Mouse (Mus musculus): ENCODE measurements around the gene Gpkow. TPM values are rescaled to one million over a fixed set of nuclear protein-coding genes. Genes with fewer than 3 reads are reported as not detected.
"Not testable (repeated sequence)": the region's sequence is repeated elsewhere in the genome, so short reads cannot be mapped to it uniquely, and the experiment has no call there.

Gene Gpkow
- polyA plus RNA-seq, 1 experiment from 2014 or later: 9.3 TPM

DNA sequence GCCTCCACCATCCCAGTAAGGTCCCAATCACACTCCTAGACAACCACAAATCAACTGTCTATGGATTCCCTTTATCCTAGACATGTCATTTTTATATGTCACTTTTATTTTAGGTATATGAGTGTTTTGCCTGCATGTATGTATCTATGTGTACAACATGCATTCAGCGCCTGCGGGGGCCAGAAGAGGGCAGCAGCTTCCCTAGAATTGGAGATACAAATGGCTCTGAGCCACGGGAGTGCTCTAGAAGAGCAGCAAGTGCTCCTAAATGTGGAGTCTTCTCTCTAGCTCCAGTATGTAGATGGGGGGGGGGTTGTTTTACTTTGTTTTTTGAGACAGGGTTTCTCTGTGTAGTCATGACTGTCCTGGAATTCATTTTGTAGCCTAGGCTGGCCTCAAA is 56.7 kb downstream of the Gpkow start:
- not testable (repeated sequence) for H3K36me3 ChIP-seq (replicated peaks; ENCODE audit: insufficient read depth, low read length); H3K27ac ChIP-seq (ENCODE audit: low read depth); H3K4me2 ChIP-seq (ENCODE audit: low read depth, low read length); DNase-seq; H3K9me3 ChIP-seq (ENCODE audit: low read length); H3K4me1 ChIP-seq (ENCODE audit: insufficient read depth); H3K9ac ChIP-seq (replicated peaks); H3K4me3 ChIP-seq (ENCODE audit: low read depth, low read length); H3K27me3 ChIP-seq (ENCODE audit: insufficient read depth, low read length)
- peak; percentile 50; the same call in 1 of the 2 replicates for ATAC-seq
- peak; percentile 57 for TF ChIP-seq CTCF (IDR thresholded peaks at IDR 0.05; ENCODE audit: low read depth)
- 20% methylated on average over 3 of the region's 3 CpGs for WGBS (ENCODE audit: insufficient replicate concordance)

Other genes starting within 250 kb of the Gpkow start
- gene Foxp3, start 123.5 kb upstream of the Gpkow start, polyA plus RNA-seq (2015; fragmentation: Nextera tagmentation; extraction: Ambion mirVana): not detected in 2 replicates
- gene Ppp1r3f, start 122.8 kb upstream of the Gpkow start, polyA plus RNA-seq (2015; fragmentation: Nextera tagmentation; extraction: Ambion mirVana): 0.26 and 0.35 TPM in 2 replicates
- gene Ccdc22, start 91.6 kb upstream of the Gpkow start, polyA plus RNA-seq (2015; fragmentation: Nextera tagmentation; extraction: Ambion mirVana): 9.9 and 10.5 TPM in 2 replicates
- gene Cacna1f, start 90.0 kb upstream of the Gpkow start, polyA plus RNA-seq (2015; fragmentation: Nextera tagmentation; extraction: Ambion mirVana): 0.05 and 0.07 TPM in 2 replicates
- 0.04 TPM in 1 of 2 replicates, not detected in the other for gene Syp, start 58.7 kb upstream of the Gpkow start, polyA plus RNA-seq (2015; fragmentation: Nextera tagmentation; extraction: Ambion mirVana)
- gene Prickle3, start 39.9 kb upstream of the Gpkow start, polyA plus RNA-seq (2015; fragmentation: Nextera tagmentation; extraction: Ambion mirVana): 1.7 TPM in 2 replicates
- gene Plp2, start 25.7 kb upstream of the Gpkow start, polyA plus RNA-seq (2015; fragmentation: Nextera tagmentation; extraction: Ambion mirVana): 25.7 TPM in 2 replicates
- 2.4 TPM in 2 replicates for gene Magix, start 15.9 kb upstream of the Gpkow start, polyA plus RNA-seq (2015; fragmentation: Nextera tagmentation; extraction: Ambion mirVana)
- gene Wdr45, start 17.2 kb downstream of the Gpkow start, polyA plus RNA-seq (2015; fragmentation: Nextera tagmentation; extraction: Ambion mirVana): 17.4 and 18.5 TPM in 2 replicates
- not detected in 2 replicates for gene Gm45208, start 25.1 kb downstream of the Gpkow start, polyA plus RNA-seq (2015; fragmentation: Nextera tagmentation; extraction: Ambion mirVana)
- 1.9 and 2.1 TPM in 2 replicates for gene Praf2, start 31.3 kb downstream of the Gpkow start, polyA plus RNA-seq (2015; fragmentation: Nextera tagmentation; extraction: Ambion mirVana)
- gene Ccdc120, start 53.8 kb downstream of the Gpkow start, polyA plus RNA-seq (2015; fragmentation: Nextera tagmentation; extraction: Ambion mirVana): 2.0 and 3.4 TPM in 2 replicates
- gene Tfe3, start 65.4 kb downstream of the Gpkow start, polyA plus RNA-seq (2015; fragmentation: Nextera tagmentation; extraction: Ambion mirVana): 9.6 and 10.3 TPM in 2 replicates
- gene Gripap1, start 92.6 kb downstream of the Gpkow start, polyA plus RNA-seq (2015; fragmentation: Nextera tagmentation; extraction: Ambion mirVana): 15.4 and 16.4 TPM in 2 replicates
- 0.09 and 0.15 TPM in 2 replicates for gene Kcnd1, start 125.2 kb downstream of the Gpkow start, polyA plus RNA-seq (2015; fragmentation: Nextera tagmentation; extraction: Ambion mirVana)
- gene Otud5, start 144.2 kb downstream of the Gpkow start, polyA plus RNA-seq (2015; fragmentation: Nextera tagmentation; extraction: Ambion mirVana): 22.2 and 25.0 TPM in 2 replicates
- 3.0 and 3.3 TPM in 2 replicates for gene Pim2, start 181.1 kb downstream of the Gpkow start, polyA plus RNA-seq (2015; fragmentation: Nextera tagmentation; extraction: Ambion mirVana)
- 7.1 and 9.0 TPM in 2 replicates for gene Slc35a2, start 186.9 kb downstream of the Gpkow start, polyA plus RNA-seq (2015; fragmentation: Nextera tagmentation; extraction: Ambion mirVana)
- gene Pqbp1, start 202.1 kb downstream of the Gpkow start, polyA plus RNA-seq (2015; fragmentation: Nextera tagmentation; extraction: Ambion mirVana): 39.2 and 41.9 TPM in 2 replicates
- 117 TPM in 2 replicates for gene Timm17b, start 202.2 kb downstream of the Gpkow start, polyA plus RNA-seq (2015; fragmentation: Nextera tagmentation; extraction: Ambion mirVana)
- not detected in 2 replicates for gene Gm10491, start 210.7 kb downstream of the Gpkow start, polyA plus RNA-seq (2015; fragmentation: Nextera tagmentation; extraction: Ambion mirVana)
- not detected in 2 replicates for gene Gm10490, start 212.4 kb downstream of the Gpkow start, polyA plus RNA-seq (2015; fragmentation: Nextera tagmentation; extraction: Ambion mirVana)
- gene Pcsk1n, start 222.7 kb downstream of the Gpkow start, polyA plus RNA-seq (2015; fragmentation: Nextera tagmentation; extraction: Ambion mirVana): 0.06 TPM in 1 of 2 replicates, not detected in the other
- not detected in 2 replicates for gene Eras, start 231.5 kb downstream of the Gpkow start, polyA plus RNA-seq (2015; fragmentation: Nextera tagmentation; extraction: Ambion mirVana)